Mouse (Mus musculus) neural tube, embryonic 10.5 days (tissue): ENCODE data around the gene Mapk12.

Experiments used
- DNase-seq: peaks from one replicate; pipeline ENCODE4 v3.0.0-alpha.2; 2017; ENCODE audit warnings: low spot score; ENCODE audit errors: extremely low spot score

Gene Mapk12

GRCm38 (mm10) chr15:89140659-89141252 is at the start of gene Mapk12:
Gene Mapk12, minus strand, starts transcription at chr15:89140703.
- DNase-seq: peak; percentile 71

GRCm38 (mm10) chr15:89184937-89185227 is 44.4 kb upstream of the Mapk12 start:
- DNase-seq: no peak

GRCm38 (mm10) chr15:89184141-89184936 is 43.8 kb upstream of the Mapk12 start:
- no peak for DNase-seq

GRCm38 (mm10) chr15:89182842-89183241 is 42.3 kb upstream of the Mapk12 start:
- no peak for DNase-seq

- DNase-seq: no peak
These were observed 41.8 kb upstream of the Mapk12 start for GRCm38 (mm10) chr15:89182328-89182741.

GRCm38 (mm10) chr15:89181561-89182270 is 41.2 kb upstream of the Mapk12 start:
- no peak for DNase-seq

- peak; percentile 86 for DNase-seq
These were observed 40.2 kb upstream of the Mapk12 start, which contains the start of gene Plxnb2 for GRCm38 (mm10) chr15:89180571-89181229. Gene Plxnb2, minus strand, starts transcription at chr15:89180788.

- no peak for DNase-seq
These were observed 39.6 kb upstream of the Mapk12 start for GRCm38 (mm10) chr15:89180081-89180541.

- DNase-seq: no peak
These were observed 39.1 kb upstream of the Mapk12 start for GRCm38 (mm10) chr15:89179630-89179964.

- DNase-seq: peak; percentile 53
These were observed 38.6 kb upstream of the Mapk12 start for GRCm38 (mm10) chr15:89178954-89179629.

- DNase-seq: no peak
These were observed 37.9 kb upstream of the Mapk12 start for GRCm38 (mm10) chr15:89178260-89178860.

- DNase-seq: no peak
These were observed 37.2 kb upstream of the Mapk12 start for GRCm38 (mm10) chr15:89177576-89178259.

GRCm38 (mm10) chr15:89177121-89177520 is 36.6 kb upstream of the Mapk12 start:
- no peak for DNase-seq

GRCm38 (mm10) chr15:89175411-89176155 is 35.1 kb upstream of the Mapk12 start:
- no peak for DNase-seq

GRCm38 (mm10) chr15:89174889-89175339 is 34.4 kb upstream of the Mapk12 start:
- no peak for DNase-seq

- DNase-seq: peak; percentile 58
These were observed 33.4 kb upstream of the Mapk12 start for GRCm38 (mm10) chr15:89173906-89174214.

GRCm38 (mm10) chr15:89173024-89173905 is 32.8 kb upstream of the Mapk12 start:
- DNase-seq: peak; percentile 48

GRCm38 (mm10) chr15:89172276-89172935 is 31.9 kb upstream of the Mapk12 start:
- no peak for DNase-seq
